Mouse (Mus musculus): ENCODE data around the gene Armh3.

DNA sequence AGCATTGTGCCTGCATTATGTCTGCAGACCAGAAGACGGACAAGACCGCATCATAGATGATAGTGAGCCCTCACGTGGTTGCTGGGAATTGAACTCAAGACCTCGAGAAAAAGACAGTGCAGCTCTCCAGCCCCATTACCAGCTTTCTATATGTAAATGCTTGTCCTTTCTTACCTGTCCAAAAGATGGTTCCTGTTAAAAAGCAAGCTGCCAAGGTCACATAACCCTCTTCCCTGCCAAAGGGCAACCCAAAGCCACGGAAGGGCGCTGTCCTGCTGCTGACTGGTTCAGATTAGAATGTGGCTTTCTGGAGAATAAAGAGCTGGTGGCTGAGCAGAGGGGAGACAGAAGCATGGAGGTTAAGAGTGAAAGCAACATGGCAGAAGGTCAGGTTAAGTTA, 90.9 kb downstream of the Armh3 start:
- TF ChIP-seq NANOG (IDR thresholded peaks at IDR 0.05; ENCODE audit: borderline replicate concordance, low read length), result no peak
- TF ChIP-seq CTCF (conservative IDR thresholded peaks at IDR 0.05; ENCODE audit: low read length), result no peak
- no peak for TF ChIP-seq POU5F1 (IDR thresholded peaks at IDR 0.05; ENCODE audit: borderline replicate concordance, low read length)
